Mouse (Mus musculus) thymus, adult 2 months (tissue): ENCODE measurements around the gene Myh15.

Experiments
- CTCF ChIP-seq: fragments of 200-500 bp; IDR thresholded peaks from 2 replicates; pipeline ENCODE4 v1.5.1; 2012; ENCODE audit warnings: mild to moderate bottlenecking, control low read depth, low read length, moderate library complexity, borderline replicate concordance; ENCODE audit not compliant: control insufficient read depth, poor library complexity, insufficient read depth; ENCODE audit errors: extremely low read depth
- POLR2A ChIP-seq: fragments of 200-500 bp; IDR thresholded peaks from 2 replicates; pipeline ENCODE4 v1.6.1; 2012; ENCODE audit warnings: mild to moderate bottlenecking, low read length, control low read depth, moderate library complexity; ENCODE audit not compliant: control insufficient read depth, poor library complexity, insufficient read depth; ENCODE audit errors: extremely low read depth

GRCm38 (mm10) chr16:49057186-49057585, at the start of gene Myh15:
- TF ChIP-seq CTCF (no peak), POLR2A (no peak)
